Mouse (Mus musculus) forebrain, embryonic 16.5 days (tissue): ENCODE data around the gene Gzmm. TPM values are rescaled to one million over a fixed set of nuclear protein-coding genes. Genes with fewer than 3 reads are reported as not detected.

Source experiments
- ATAC-seq: fragments of 200-750 bp; cut with Nextera tagmentation; 2 replicates; pipeline ENCODE4 v1.8.0; 2017; ENCODE audit warnings: mild to moderate bottlenecking, moderate library complexity
- H3K27ac ChIP-seq: fragments of 300-500 bp; sonication (generic); 2 replicates; pipeline ENCODE4 v1.5.1; 2014; ENCODE audit warnings: low read length, control low read depth
- H3K27me3 ChIP-seq: fragments of 300-500 bp; sonication (generic); replicated peaks from 2 replicates; pipeline ENCODE4 v1.6.1; 2014; ENCODE audit warnings: low read length; ENCODE audit not compliant: control insufficient read depth, insufficient read depth
- H3K36me3 ChIP-seq: fragments of 300-500 bp; sonication (generic); 2 replicates; pipeline ENCODE4 v1.6.1; 2014; ENCODE audit not compliant: control insufficient read depth, insufficient read depth
- H3K4me1 ChIP-seq: fragments of 300-500 bp; sonication (generic); replicated peaks from 2 replicates; pipeline ENCODE4 v1.6.1; 2014; ENCODE audit warnings: low read length; ENCODE audit not compliant: control insufficient read depth, insufficient read depth
- H3K4me2 ChIP-seq: fragments of 300-500 bp; sonication (generic); 2 replicates; pipeline ENCODE4 v1.6.1; 2014; ENCODE audit warnings: mild to moderate bottlenecking, low read length, control low read depth
- H3K4me3 ChIP-seq: fragments of 300-500 bp; sonication (generic); replicated peaks from 2 replicates; pipeline ENCODE4 v1.5.1; 2014; ENCODE audit warnings: mild to moderate bottlenecking, low read length, control low read depth
- H3K9ac ChIP-seq: fragments of 300-500 bp; sonication (generic); replicated peaks from 2 replicates; pipeline ENCODE4 v1.6.1; 2014; ENCODE audit warnings: low read depth, low read length, control low read depth
- H3K9me3 ChIP-seq: fragments of 300-500 bp; sonication (generic); 2 replicates; pipeline ENCODE4 v1.6.1; 2016; ENCODE audit warnings: low read length; ENCODE audit not compliant: control insufficient read depth
- WGBS: fragments of 180-500 bp; shearing (Covaris S2); extraction: QIAGEN DNeasy Blood & Tissue Kit; methylation state at CpG from one replicate; pipeline ENCODE4 v1.1.7; 2014; 5-methylcytosine and 5-hydroxymethylcytosine counted together
- polyA plus RNA-seq: library from polyadenylated mRNA; unstranded; fragments of >200 nt; fragmentation: Nextera tagmentation; extraction: Ambion mirVana; gene quantifications from 2 replicates; pipeline ENCODE4 v1.2.1, GENCODE M21; 2015

Gzmm gene
- polyA plus RNA-seq, 1 experiment from 2014 or later = 1.8 TPM

- Histone ChIP-seq H3K27me3 (no peaks in the 10 kb centered on the region), H3K4me2 (peak overlapping the region; percentile 67; the same call in 1 of the 2 replicates), H3K9me3 (no peaks in the 10 kb centered on the region), H3K4me1 (peaks cover 29% of the 10 kb centered on the region), H3K9ac (no peak overlapping the region), H3K4me3 (no peak overlapping the region), H3K36me3 (peaks cover 7% of the 10 kb centered on the region), H3K27ac (no peak overlapping the region)
- WGBS = 79% methylated on average over 5 of the region's 5 CpGs
- ATAC-seq = no peak
Measured at GRCm38 (mm10) chr10:79706406-79707094, 17.7 kb downstream of the Gzmm start.

- Histone ChIP-seq H3K27ac (no peak overlapping the region), H3K4me2 (peak overlapping the region; percentile 4)
- 83% methylated on average over 1 of the region's 1 CpGs for WGBS
Measured at GRCm38 (mm10) chr10:79707162-79707561, 18.3 kb downstream of the Gzmm start.

GRCm38 (mm10) chr10:79707759-79708158 lies 18.9 kb downstream of the Gzmm start:
- H3K9ac ChIP-seq = no peak overlapping the region
- no peaks in the 10 kb centered on the region for H3K9me3 ChIP-seq
- H3K36me3 ChIP-seq = peaks cover 7% of the 10 kb centered on the region
- ATAC-seq = no peak
- H3K4me3 ChIP-seq = no peak overlapping the region
- H3K27me3 ChIP-seq = no peaks in the 10 kb centered on the region
- H3K4me1 ChIP-seq = peaks cover 29% of the 10 kb centered on the region
- H3K27ac ChIP-seq = no peak overlapping the region
- H3K4me2 ChIP-seq = no peak overlapping the region
- WGBS = 75% methylated on average over 4 of the region's 4 CpGs

More at GRCm38 (mm10) chr10:79707162-79707561, 18.3 kb downstream of the Gzmm start:
- Histone ChIP-seq H3K36me3 (peaks cover 7% of the 10 kb centered on the region), H3K4me3 (no peak overlapping the region), H3K9ac (no peak overlapping the region), H3K9me3 (no peaks in the 10 kb centered on the region), H3K4me1 (peaks cover 29% of the 10 kb centered on the region), H3K27me3 (no peaks in the 10 kb centered on the region)
- ATAC-seq = no peak

GRCm38 (mm10) chr10:79708668-79709067 lies 19.8 kb downstream of the Gzmm start:
- WGBS = 90% methylated on average over 21 of the region's 21 CpGs
- no peaks in the 10 kb centered on the region for H3K9me3 ChIP-seq
- H3K4me2 ChIP-seq = no peak overlapping the region
- no peak overlapping the region for H3K9ac ChIP-seq
- H3K27me3 ChIP-seq = no peaks in the 10 kb centered on the region
- H3K4me1 ChIP-seq = peaks cover 28% of the 10 kb centered on the region
- H3K27ac ChIP-seq = no peak overlapping the region
- no peak overlapping the region for H3K4me3 ChIP-seq
- H3K36me3 ChIP-seq = peaks cover 7% of the 10 kb centered on the region
- no peak for ATAC-seq

GRCm38 (mm10) chr10:79709307-79709706 lies 20.5 kb downstream of the Gzmm start:
- H3K9ac ChIP-seq = no peak overlapping the region
- no peak for ATAC-seq

GRCm38 (mm10) chr10:79712029-79712428 lies 23.2 kb downstream of the Gzmm start:
- no peaks in the 10 kb centered on the region for H3K9me3 ChIP-seq
- H3K4me2 ChIP-seq = no peak overlapping the region
- no peak overlapping the region for H3K9ac ChIP-seq
- H3K4me3 ChIP-seq = no peak overlapping the region
- H3K27ac ChIP-seq = no peak overlapping the region
- 0 out of 2 replicates have a peak, but pooled peaks have one; percentile 1 for ATAC-seq
- H3K36me3 ChIP-seq = peaks cover 7% of the 10 kb centered on the region
- WGBS = 90% methylated on average over 1 of the region's 1 CpGs
- peaks cover 9% of the 10 kb centered on the region for H3K4me1 ChIP-seq
- peaks cover 19% of the 10 kb centered on the region for H3K27me3 ChIP-seq

More at GRCm38 (mm10) chr10:79709307-79709706, 20.5 kb downstream of the Gzmm start:
- H3K36me3 ChIP-seq = peaks cover 7% of the 10 kb centered on the region
- H3K9me3 ChIP-seq = no peaks in the 10 kb centered on the region
- WGBS = 90% methylated on average over 7 of the region's 7 CpGs
- no peaks in the 10 kb centered on the region for H3K27me3 ChIP-seq
- peaks cover 26% of the 10 kb centered on the region for H3K4me1 ChIP-seq
- H3K4me3 ChIP-seq = no peak overlapping the region
- no peak overlapping the region for H3K27ac ChIP-seq
- H3K4me2 ChIP-seq = no peak overlapping the region

GRCm38 (mm10) chr10:79712499-79713126 lies 23.8 kb downstream of the Gzmm start:
- Histone ChIP-seq H3K9ac (no peak overlapping the region), H3K4me3 (no peak overlapping the region), H3K27me3 (peaks cover 25% of the 10 kb centered on the region), H3K9me3 (no peaks in the 10 kb centered on the region), H3K27ac (no peak overlapping the region), H3K4me2 (no peak overlapping the region), H3K4me1 (peaks cover 11% of the 10 kb centered on the region), H3K36me3 (peaks cover 7% of the 10 kb centered on the region)
- ATAC-seq = peak; percentile 7; the same call in 1 of the 2 replicates
- 11% methylated on average over 6 of the region's 6 CpGs for WGBS

GRCm38 (mm10) chr10:79713163-79713562 lies 24.3 kb downstream of the Gzmm start:
- Histone ChIP-seq H3K9me3 (no peaks in the 10 kb centered on the region), H3K9ac (no peak overlapping the region), H3K36me3 (peaks cover 7% of the 10 kb centered on the region), H3K4me1 (peaks cover 13% of the 10 kb centered on the region), H3K27me3 (peaks cover 30% of the 10 kb centered on the region), H3K4me2 (no peak overlapping the region), H3K27ac (no peak overlapping the region), H3K4me3 (no peak overlapping the region)
- ATAC-seq = no peak
- WGBS = 32% methylated on average over 1 of the region's 1 CpGs

GRCm38 (mm10) chr10:79714996-79715395 lies 26.2 kb downstream of the Gzmm start:
- WGBS = 59% methylated on average over 4 of the region's 4 CpGs
- H3K36me3 ChIP-seq = peaks cover 7% of the 10 kb centered on the region
- peaks cover 13% of the 10 kb centered on the region for H3K4me1 ChIP-seq
- peaks cover 34% of the 10 kb centered on the region for H3K27me3 ChIP-seq
- H3K4me2 ChIP-seq = no peak overlapping the region
- no peak for ATAC-seq
- no peak overlapping the region for H3K4me3 ChIP-seq
- no peaks in the 10 kb centered on the region for H3K9me3 ChIP-seq
- H3K9ac ChIP-seq = no peak overlapping the region
- no peak overlapping the region for H3K27ac ChIP-seq
